Mouse (Mus musculus): ENCODE results near the gene Tbc1d14.

Tbc1d14 gene

GRCm38 (mm10) chr5:36462810-36463209 lies 130.3 kb downstream of the Tbc1d14 start:
- DNase-seq (ENCODE audit: low spot score in 2 of 2) = peak in 1 of 2 experiments; percentile 78

- no peak for DNase-seq (ENCODE audit: low spot score in 2 of 2)
Observed at GRCm38 (mm10) chr5:36461231-36461630, 131.8 kb downstream of the Tbc1d14 start.

- no peak for DNase-seq (ENCODE audit: low spot score in 2 of 2)
Observed at GRCm38 (mm10) chr5:36460712-36461111, 132.4 kb downstream of the Tbc1d14 start.

DNA sequence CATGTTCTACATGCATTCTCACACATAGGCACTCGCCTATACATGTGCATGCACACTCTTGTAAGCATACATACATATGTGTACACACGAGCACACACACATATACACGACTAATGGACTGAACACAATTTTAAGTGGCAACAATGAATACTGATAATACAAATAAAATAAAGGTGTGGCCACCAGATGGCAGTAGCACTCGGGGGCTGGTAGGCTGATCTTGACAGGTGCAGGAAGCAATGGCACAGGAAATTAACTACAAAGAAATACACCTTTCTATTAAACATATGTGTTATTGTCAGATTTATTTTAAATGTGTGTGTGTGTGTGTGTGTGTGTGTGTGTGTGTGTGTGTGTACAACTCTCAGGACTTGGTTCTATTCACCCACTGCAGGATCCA lies 134.2 kb downstream of the Tbc1d14 start:
- DNase-seq (ENCODE audit: low spot score in 2 of 2) = no peak

DNA sequence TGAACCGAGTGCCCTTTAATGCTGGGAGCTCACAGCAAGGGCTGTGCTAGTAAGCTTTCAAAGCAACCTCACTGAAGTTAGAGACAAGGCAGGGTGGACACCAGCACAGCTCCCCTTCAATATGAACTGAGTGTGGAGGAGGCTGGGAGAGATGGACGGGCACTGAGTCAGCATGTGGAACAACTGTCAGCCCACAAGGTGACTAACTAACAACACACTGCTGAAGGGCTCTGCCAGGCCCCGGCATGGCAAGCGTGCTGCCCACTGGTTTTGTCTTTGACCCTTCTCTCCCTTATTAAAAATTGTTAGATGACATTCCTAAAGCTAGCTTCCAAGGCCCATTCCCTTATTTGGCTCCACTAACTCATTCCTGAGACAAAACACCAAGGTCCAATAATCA lies 135.4 kb downstream of the Tbc1d14 start:
- DNase-seq (ENCODE audit: low spot score in 2 of 2) = no peak

- DNase-seq (ENCODE audit: low spot score in 2 of 2) = no peak
Observed at GRCm38 (mm10) chr5:36452821-36453220, 140.3 kb downstream of the Tbc1d14 start.

GRCm38 (mm10) chr5:36451872-36452389 lies 141.1 kb downstream of the Tbc1d14 start:
- DNase-seq (ENCODE audit: low spot score in 2 of 2) = no peak

- no peak for DNase-seq (ENCODE audit: low spot score in 2 of 2)
Observed at GRCm38 (mm10) chr5:36451119-36451518, 142.0 kb downstream of the Tbc1d14 start.

DNA sequence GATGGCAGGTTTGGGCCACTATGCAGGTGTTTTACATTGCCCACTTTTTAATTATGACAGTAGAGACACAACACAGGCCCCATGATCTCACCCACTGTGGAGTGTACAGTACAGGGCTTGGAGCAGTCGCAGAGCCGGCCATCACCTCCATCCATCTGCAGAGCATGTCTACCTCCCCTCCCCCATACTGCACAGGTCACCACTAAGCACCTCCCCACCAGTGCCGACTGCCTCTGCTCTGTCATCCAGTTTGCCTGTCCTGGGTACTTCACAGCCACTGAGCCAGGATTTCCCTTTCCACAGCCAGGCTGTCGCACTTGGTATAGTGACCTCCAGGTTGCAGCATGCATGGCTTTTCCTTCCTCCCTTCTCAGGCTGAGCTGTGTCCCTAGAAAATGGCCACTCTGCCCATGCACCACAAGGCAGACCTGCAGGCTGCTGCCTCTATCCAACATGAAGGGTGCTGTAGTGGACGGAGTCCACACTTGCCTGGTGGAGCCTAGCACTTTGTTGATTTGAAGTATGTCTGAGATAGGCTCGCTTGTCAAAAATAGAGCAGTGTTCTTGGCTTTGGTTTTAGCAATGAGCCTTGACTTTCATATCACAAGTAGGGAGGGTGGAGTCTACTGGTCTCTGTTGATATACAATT lies 143.2 kb downstream of the Tbc1d14 start:
- DNase-seq (ENCODE audit: low spot score in 2 of 2) = no peak

DNA sequence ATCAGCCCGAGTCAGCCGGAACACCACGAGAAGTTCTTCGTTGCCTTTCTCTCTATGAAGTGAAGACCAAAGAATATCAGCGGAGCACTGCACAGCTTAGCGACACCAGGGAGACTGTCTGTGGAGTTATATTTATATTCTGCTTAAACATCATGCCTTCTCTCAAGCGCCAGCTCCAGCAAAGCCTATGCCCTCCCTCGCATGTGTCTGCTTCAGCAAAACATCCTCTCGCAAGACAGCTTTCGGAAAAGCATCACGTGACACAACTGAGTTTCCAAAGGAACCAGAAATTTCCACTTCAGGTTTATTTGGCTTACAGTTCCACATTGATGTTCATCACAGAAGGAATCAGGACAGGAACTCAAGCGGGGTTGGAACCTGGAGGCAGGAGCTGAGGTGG lies 145.2 kb downstream of the Tbc1d14 start:
- DNase-seq (ENCODE audit: low spot score in 2 of 2) = no peak

- DNase-seq (ENCODE audit: low spot score in 2 of 2) = no peak
Observed at GRCm38 (mm10) chr5:36446166-36446890, 146.7 kb downstream of the Tbc1d14 start.

DNA sequence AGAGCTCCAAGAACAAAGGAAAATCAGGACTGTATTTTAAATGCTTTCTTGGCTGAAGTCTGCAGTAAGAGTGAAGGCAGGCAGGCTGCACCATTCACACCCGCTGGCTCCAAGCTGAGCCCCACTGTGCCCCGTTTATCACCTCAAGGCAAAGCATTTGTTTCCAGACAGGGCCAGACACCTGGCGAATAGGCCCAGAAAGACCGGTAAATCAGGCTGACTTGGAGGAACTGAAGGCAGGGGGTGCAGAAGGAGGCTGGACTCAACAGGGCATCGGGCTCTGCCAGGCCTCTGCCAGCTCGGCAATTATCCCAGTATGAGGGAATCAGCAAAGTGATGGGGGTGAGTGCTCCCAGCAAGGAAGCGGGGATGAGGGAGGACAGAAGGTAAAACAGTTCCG lies 148.0 kb downstream of the Tbc1d14 start:
- no peak for DNase-seq (ENCODE audit: low spot score in 2 of 2)

- DNase-seq (ENCODE audit: low spot score in 2 of 2) = no peak
Observed at GRCm38 (mm10) chr5:36444611-36445010, 148.5 kb downstream of the Tbc1d14 start.

- DNase-seq (ENCODE audit: low spot score in 2 of 2) = no peak
Observed at GRCm38 (mm10) chr5:36440741-36441140, 152.3 kb downstream of the Tbc1d14 start.

All from left cerebral cortex, adult 9 months (tissue).